Mouse (Mus musculus) natural killer cell, adult 2 months (primary cell): ENCODE data around the gene Coq7.
A peak's percentile ranks its signal among the peaks of the same experiment; 100 is the strongest.

Experiments used
- DNase-seq, 2 experiments: peaks; one replicate each; pipeline ENCODE4 v3.0.0; 2022; ENCODE audit warnings: low spot score in 2 of 2

The Coq7 gene

DNA sequence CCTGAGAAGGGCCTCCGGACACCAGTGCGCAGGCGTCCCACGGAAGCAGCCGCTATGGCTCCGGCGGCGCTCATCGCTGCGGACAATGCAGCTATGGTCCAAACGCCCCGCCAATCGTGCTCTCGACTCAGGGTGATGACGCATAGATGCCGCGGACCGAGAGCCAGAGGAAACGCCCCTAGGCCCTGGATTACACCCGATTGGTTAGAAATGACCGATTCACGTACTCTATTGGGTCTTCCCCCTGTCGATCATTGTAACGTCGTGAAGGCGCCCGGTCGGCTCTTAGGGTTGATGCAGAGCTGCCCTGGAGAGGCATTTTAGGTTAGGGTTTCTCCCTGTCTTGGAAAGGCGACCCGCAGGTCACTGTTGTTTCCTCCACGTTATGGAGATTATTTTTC lies at the start of gene Coq7:
Coq7 (minus strand) TSS at position 179 of the 401 bp plus-strand sequence.
- DNase-seq: peak; percentile 95 to 96

GRCm38 (mm10) chr7:118579938-118580337 lies 46.8 kb upstream of the Coq7 start:
- no peak for DNase-seq

- DNase-seq: no peak
These were observed 45.1 kb upstream of the Coq7 start for GRCm38 (mm10) chr7:118578269-118578668.

DNA sequence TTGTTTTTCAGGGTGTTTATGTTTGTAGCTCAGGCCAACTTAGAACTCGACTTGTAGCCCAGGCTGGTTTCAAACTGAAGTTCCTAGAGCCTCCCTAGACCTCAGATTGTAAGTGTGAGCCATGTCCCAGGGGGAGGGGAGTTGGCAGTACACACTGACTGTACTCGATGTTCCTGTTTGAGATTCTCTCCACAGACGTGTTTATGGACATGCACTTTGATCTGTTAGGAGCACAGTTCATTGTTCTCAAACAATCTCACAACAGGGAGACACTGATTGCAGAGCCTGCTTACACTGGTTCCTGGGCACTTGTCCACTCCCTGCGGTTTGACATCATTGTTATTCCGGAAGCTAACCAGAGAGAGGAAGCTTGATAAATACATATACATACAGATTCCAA lies 38.9 kb upstream of the Coq7 start:
- no peak for DNase-seq

- DNase-seq: no peak
These were observed 38.2 kb upstream of the Coq7 start for GRCm38 (mm10) chr7:118571350-118571749.

DNA sequence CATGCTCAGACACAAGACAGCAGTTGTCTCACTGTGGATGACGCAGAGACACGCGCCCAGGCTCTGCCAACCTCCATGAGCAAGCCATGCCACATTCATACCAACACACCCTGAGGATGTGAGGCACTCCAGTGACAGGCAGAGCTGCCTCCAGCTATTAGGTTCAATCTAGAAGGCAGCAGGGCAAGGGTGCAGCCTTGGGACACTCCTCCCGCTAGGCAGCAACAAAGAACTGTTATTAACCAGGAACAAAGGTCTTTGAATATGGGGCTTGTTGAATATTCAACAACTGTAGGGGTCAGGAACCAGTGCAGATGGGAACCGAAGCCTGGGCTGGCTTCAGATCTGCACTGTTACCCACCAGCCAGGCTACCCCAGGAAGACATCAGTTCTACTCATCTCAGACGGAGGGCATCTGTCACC lies 36.0 kb upstream of the Coq7 start:
- DNase-seq: no peak

DNA sequence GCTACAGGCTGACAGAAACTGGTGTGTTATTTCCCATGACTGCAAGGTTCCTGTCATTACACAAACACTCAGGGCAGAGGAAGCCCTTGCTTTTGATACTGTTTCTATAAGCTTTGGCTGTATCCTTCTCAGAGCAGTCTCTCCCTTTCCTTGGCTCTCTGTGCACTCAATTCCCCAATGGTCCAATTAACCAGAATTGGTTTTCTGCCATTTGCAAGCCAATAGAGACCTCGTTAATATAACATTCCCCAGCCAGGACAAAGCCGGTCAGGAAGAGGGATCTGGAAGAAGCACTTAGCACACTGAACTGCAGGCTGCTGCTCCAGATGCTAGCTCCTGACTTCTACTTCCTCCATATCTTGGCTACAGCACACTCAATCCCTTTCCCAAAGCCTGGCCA lies 21.1 kb upstream of the Coq7 start:
- DNase-seq: no peak

DNA sequence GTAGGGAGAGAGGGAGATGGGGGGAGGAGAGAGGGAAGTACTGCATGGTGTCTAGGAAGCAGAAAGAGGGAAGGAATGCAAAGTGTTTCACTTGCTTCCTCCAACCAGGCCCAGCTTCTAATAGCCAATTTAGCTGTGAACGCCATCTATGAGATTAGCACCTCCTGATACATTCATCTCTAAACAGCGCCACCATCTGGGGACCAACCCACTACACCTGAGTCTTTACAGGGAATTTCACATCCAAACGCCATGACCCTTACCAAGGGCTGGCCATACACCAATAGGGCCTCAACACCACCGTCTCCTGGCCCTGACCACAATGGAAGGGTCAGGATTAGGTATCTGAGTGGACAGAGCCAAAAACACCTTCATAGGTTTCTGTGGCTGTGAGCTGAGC lies 20.7 kb upstream of the Coq7 start:
- no peak for DNase-seq

- DNase-seq: no peak
These were observed 14.3 kb upstream of the Coq7 start for GRCm38 (mm10) chr7:118547451-118547850.

- DNase-seq: no peak
These were observed 11.0 kb upstream of the Coq7 start for GRCm38 (mm10) chr7:118544128-118544527.

DNA sequence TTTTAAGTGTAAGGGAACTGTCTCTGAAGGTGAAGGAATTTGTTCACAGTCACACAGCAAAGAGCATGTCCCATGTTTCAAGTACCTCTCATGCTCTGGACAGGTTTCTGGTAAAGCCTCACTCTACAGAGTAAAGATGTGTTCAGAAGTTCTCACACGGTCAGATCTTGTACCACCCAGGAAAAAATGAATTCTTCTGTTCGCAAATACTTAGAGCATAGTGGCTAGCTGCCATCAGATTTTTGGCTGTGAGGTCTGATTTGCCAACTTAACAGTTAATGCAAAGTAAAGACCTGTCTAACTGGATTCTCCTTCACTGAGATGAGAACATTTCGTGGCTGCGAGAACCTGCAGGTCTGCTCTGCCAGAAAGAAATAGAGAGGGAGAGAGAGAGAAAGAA lies 1.9 kb upstream of the Coq7 start:
- no peak for DNase-seq

GRCm38 (mm10) chr7:118534326-118534725 lies 1.2 kb upstream of the Coq7 start:
- DNase-seq: no peak

GRCm38 (mm10) chr7:118532519-118533177 lies 508 bp downstream of the Coq7 start:
- DNase-seq: peak; percentile 97 to 98

DNA sequence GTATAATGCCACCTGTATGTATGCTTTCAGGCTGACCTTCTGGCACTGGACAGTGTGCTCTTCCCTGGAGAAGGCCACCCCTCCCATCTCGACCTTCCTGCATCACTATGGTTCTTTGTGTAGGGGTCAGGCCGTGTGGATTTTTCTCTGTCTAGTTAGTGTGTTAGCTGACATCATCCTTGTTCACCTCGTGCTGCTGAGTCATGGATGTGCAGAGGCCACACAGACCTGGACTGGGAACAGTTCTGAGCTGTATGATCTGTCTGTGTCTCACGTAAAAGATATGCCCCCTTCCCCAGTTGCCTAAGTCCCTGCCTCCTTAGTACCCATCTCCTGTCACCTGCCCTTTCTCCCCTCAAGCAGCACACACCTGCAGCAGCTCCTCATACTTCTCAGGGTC lies 6.2 kb downstream of the Coq7 start:
- DNase-seq: no peak

DNA sequence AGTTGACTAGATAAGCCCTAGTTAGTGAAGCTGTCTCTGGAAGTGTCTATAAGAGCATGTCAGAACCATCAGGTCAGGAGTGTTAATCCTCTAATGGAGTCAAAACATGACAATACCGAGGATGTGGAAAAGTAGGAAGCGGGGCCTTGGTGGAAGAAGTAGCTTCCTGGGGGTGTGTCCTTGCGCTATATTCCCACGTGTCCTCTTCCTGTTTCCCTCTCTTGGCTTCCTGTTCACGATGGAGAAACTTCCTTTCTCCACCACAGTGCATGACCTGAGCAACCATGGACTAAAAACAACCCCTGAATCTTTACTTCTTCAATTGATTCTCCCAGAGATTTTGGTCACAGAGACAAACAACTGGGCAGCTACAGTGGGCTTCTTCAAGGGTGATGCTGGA lies 11.1 kb downstream of the Coq7 start:
- DNase-seq: no peak

DNA sequence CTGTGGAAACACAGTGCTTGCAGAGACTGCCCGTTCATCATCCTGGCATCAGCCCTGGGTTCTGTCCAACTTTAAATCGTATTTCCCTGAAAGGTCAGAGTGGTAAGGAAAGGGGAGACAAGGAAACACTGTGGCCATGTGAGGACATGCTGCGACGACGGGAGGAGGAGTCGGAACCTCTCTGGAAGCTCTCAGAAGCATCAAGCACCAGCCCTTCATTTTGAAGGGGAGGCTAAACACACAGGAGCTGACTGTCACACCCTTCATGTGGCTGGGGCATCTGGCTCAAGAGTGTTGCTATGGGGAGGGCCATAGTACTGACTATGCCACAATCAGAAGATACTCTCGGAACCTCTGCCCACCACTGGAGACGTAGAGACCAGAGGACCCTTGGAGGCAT lies 13.5 kb downstream of the Coq7 start:
- DNase-seq: no peak

DNA sequence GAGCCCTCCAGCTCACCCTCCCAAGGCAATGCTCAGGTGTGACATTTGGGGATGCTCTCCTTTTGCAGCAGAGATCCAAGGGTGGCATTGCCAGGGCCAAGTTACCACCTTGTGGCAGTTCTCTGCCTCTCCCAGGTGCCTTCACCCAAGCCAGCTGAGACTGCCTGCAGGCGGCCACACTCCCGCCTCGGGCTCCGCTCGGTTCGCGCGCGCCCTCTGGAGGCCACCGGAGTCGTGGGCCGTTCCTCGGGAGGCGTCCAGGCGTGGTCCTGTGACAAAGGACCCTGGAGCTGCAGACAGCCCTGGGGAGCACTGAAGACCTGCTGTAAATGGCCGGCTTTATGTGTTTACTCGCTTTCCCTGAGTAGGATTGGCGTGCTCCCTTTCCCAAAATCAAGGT lies 14.5 kb downstream of the Coq7 start:
- peak; percentile 50 to 69 for DNase-seq

DNA sequence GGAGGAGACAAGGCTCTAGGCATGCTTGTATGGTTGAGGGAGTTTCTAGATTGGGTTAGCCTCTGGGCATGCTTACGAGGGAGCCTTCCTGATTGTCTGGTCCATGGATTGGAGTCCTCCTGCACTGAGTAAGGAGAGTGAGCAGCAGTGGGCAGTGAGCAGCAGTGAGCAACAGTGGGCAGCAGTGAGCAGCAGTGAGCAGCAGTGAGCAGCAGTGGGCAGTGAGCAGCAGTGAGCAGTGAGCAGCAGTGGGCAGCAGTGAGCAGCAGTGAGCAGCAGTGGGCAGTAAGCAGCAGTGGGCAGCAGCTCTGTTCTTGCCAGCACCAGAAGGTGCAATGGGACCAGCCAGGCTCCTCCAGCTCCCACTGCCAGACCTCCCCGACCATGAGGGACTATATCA lies 15.3 kb downstream of the Coq7 start:
- no peak for DNase-seq

DNA sequence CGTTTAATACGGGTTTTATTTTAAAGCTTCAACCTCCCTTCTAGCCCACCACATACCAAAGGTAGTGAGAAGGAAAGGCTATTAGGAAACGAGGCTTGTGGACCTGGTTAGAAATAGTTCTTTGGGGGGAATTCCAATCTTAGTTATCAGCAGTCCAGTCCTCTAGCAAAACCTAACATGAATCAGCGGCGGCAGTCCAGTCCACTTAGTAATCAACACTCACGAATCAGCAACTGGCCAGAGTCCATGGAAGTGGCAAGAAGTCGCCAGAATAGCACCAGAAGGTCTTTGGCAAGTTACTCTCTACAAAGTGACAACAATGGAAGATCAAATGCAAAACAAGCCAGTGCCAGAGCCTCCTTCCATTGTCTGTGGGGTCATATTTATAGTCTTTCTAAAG lies 24.6 kb downstream of the Coq7 start:
- DNase-seq: no peak

GRCm38 (mm10) chr7:118503844-118504243 lies 29.3 kb downstream of the Coq7 start:
- no peak for DNase-seq

DNA sequence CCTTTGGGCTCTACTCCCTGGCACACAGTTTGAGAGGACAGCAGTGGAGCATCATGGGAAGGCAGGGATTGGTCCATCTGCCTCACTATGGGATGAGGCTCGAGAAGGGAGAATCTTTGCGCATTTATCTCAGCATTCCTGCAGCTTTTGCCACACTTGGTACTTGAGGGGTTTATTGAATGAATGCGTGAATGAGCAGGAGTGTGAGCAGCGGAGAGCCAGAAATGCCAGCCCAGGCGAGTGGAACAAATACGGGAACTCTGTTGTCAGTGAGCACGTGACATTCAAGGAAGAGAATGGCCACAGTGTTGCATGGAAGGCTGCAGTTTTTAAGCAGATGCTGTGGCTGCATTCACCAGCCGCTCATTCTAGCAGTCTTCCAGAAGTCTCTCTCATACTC lies 30.8 kb downstream of the Coq7 start:
- DNase-seq: no peak

DNA sequence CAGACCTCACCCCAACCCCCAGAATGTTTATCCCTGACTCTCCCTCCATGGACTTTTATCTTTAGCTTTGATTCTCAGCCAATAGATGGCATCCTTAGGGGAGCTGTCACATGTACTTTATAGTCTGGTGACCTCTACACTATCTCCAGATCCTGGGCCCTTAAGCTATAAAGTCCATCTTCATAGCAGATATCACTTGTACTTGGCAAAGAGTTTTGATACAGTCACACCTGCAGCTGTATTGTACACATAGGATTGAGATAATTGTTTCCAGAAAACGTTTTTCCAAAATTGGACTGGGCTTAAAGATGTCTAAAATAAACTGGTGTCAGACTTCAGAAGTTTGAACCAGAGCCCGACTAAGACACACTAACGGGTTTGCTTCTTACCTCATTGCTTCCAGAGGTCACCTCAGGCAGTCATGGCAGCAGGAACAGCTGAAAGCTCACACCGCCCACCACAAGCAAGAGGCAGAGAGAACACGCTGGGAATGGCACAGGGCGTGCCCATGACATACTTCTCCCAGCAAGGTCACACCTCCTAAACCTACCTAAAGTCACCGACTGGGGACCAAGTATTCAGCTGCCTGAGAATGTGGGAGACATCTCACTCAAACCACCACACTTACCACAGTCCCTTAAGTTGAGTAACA lies 33.2 kb downstream of the Coq7 start:
- DNase-seq: no peak

DNA sequence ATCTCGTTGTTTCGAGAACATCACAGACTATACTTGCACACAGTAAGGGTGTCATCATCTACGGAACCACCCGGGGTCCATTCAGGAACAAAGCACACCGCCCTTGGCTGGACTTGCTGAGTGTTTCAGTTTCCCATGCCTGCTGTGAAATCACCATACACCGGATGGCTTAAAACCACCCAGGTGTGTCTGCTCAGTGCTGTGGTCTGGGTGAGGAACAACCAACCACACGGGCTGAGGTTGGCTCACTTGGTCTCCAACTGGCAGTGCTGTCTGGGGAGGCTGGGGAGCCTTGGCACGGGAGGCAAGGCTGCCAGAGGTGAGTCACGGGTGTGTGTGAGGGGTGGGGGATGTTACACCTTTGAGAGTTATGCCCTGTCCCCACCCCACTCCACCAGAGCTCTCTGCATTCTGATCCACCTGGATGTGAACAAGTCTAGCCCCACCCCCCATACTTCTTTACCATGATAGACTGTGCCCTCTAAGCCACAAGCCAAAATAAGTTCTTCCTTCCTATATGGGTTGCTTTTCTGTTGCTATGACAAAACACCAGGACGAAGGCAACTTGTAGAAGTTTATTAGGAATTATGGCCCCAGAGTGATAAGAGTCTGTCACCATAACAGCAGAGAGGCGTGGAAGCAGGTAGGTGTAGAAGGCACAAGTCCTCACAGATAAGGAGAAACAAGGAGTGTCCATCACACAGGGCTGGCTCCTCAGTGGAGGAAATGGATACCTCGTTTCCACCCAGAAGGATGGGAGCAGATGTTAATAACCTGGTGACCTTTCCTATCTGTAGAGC lies 34.0 kb downstream of the Coq7 start:
- no peak for DNase-seq
